Mouse (Mus musculus) forebrain, embryonic 16.5 days (tissue): ENCODE measurements around the gene N4bp2l2. TPM values are rescaled to one million over a fixed set of nuclear protein-coding genes. Genes with fewer than 3 reads are reported as not detected.

Experiments used
- ATAC-seq: fragments of 200-750 bp; cut with Nextera tagmentation; 2 replicates; pipeline ENCODE4 v1.8.0; 2017; ENCODE audit warnings: mild to moderate bottlenecking, moderate library complexity
- H3K27ac ChIP-seq: fragments of 300-500 bp; sonication (generic); 2 replicates; pipeline ENCODE4 v1.5.1; 2014; ENCODE audit warnings: low read length, control low read depth
- H3K27me3 ChIP-seq: fragments of 300-500 bp; sonication (generic); replicated peaks from 2 replicates; pipeline ENCODE4 v1.6.1; 2014; ENCODE audit warnings: low read length; ENCODE audit not compliant: control insufficient read depth, insufficient read depth
- H3K36me3 ChIP-seq: fragments of 300-500 bp; sonication (generic); 2 replicates; pipeline ENCODE4 v1.6.1; 2014; ENCODE audit not compliant: control insufficient read depth, insufficient read depth
- H3K4me1 ChIP-seq: fragments of 300-500 bp; sonication (generic); replicated peaks from 2 replicates; pipeline ENCODE4 v1.6.1; 2014; ENCODE audit warnings: low read length; ENCODE audit not compliant: control insufficient read depth, insufficient read depth
- H3K4me2 ChIP-seq: fragments of 300-500 bp; sonication (generic); 2 replicates; pipeline ENCODE4 v1.6.1; 2014; ENCODE audit warnings: mild to moderate bottlenecking, low read length, control low read depth
- H3K4me3 ChIP-seq: fragments of 300-500 bp; sonication (generic); replicated peaks from 2 replicates; pipeline ENCODE4 v1.5.1; 2014; ENCODE audit warnings: mild to moderate bottlenecking, low read length, control low read depth
- H3K9ac ChIP-seq: fragments of 300-500 bp; sonication (generic); replicated peaks from 2 replicates; pipeline ENCODE4 v1.6.1; 2014; ENCODE audit warnings: low read depth, low read length, control low read depth
- H3K9me3 ChIP-seq: fragments of 300-500 bp; sonication (generic); 2 replicates; pipeline ENCODE4 v1.6.1; 2016; ENCODE audit warnings: low read length; ENCODE audit not compliant: control insufficient read depth
- WGBS: fragments of 180-500 bp; shearing (Covaris S2); extraction: QIAGEN DNeasy Blood & Tissue Kit; methylation state at CpG from one replicate; pipeline ENCODE4 v1.1.7; 2014; 5-methylcytosine and 5-hydroxymethylcytosine counted together
- polyA plus RNA-seq: library from polyadenylated mRNA; unstranded; fragments of >200 nt; fragmentation: Nextera tagmentation; extraction: Ambion mirVana; gene quantifications from 2 replicates; pipeline ENCODE4 v1.2.1, GENCODE M21; 2015

The N4bp2l2 gene
- polyA plus RNA-seq, 1 experiment from 2014 or later: 28.9 TPM

DNA sequence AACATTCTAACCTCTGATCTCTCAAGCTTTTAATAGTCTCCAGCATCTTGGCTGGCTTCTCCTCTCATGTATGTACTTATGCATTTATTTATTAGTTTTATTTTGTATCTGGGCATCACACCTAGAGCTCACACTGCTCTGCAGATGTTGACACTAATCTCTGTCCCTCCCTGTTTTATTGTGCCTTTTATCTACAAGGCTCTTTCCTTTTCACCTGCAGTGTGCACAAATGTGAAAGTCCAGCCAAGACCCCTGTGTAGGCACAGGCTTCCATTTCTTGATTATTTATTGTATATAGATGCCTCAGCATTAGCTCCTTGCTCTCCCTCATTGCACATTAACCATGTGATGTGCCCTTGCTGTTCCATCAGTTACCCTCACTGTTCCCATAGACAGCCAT is 104.6 kb downstream of the N4bp2l2 start:
- H3K4me3 ChIP-seq: no peak overlapping the region

GRCm38 (mm10) chr5:150560851-150561250 is 105.1 kb downstream of the N4bp2l2 start:
- Histone ChIP-seq H3K4me2 (no peak overlapping the region), H3K4me3 (no peak overlapping the region), H3K36me3 (0 out of 2 replicates have a peak, but pooled peaks cover 2% of the 10 kb centered on the region), H3K27me3 (no peaks in the 10 kb centered on the region), H3K9me3 (no peaks in the 10 kb centered on the region), H3K4me1 (no peaks in the 10 kb centered on the region), H3K9ac (no peak overlapping the region), H3K27ac (no peak overlapping the region)
- 97% methylated on average over 5 of the region's 5 CpGs for WGBS
- no peak for ATAC-seq

More for the DNA sequence above, 104.6 kb downstream of the N4bp2l2 start:
- H3K9ac ChIP-seq: no peak overlapping the region
- no peaks in the 10 kb centered on the region for H3K9me3 ChIP-seq
- ATAC-seq: no peak
- H3K4me1 ChIP-seq: no peaks in the 10 kb centered on the region
- H3K4me2 ChIP-seq: no peak overlapping the region
- H3K27ac ChIP-seq: no peak overlapping the region
- no peaks in the 10 kb centered on the region for H3K27me3 ChIP-seq
- 0 out of 2 replicates have a peak, but pooled peaks cover 2% of the 10 kb centered on the region for H3K36me3 ChIP-seq

GRCm38 (mm10) chr5:150559519-150560103 is 106.4 kb downstream of the N4bp2l2 start:
- Histone ChIP-seq H3K4me1 (no peaks in the 10 kb centered on the region), H3K4me2 (no peak overlapping the region), H3K36me3 (peaks cover 2% of the 10 kb centered on the region; the same call in 1 of the 2 replicates), H3K9me3 (no peaks in the 10 kb centered on the region), H3K27me3 (no peaks in the 10 kb centered on the region), H3K4me3 (no peak overlapping the region), H3K27ac (no peak overlapping the region), H3K9ac (no peak overlapping the region)
- WGBS: 96% methylated on average over 6 of the region's 6 CpGs
- ATAC-seq: no peak

Other genes starting within 250 kb of the N4bp2l2 start
- not detected in 2 replicates for gene Zar1l, start 148.0 kb downstream of the N4bp2l2 start, polyA plus RNA-seq
- 11.3 and 16.5 TPM in 2 replicates for gene Brca2, start 143.6 kb downstream of the N4bp2l2 start, polyA plus RNA-seq
- 12.3 and 12.9 TPM in 2 replicates for gene N4bp2l1, start 69.0 kb downstream of the N4bp2l2 start, polyA plus RNA-seq
- 32.3 TPM in 2 replicates for gene Pds5b, start 7.6 kb upstream of the N4bp2l2 start, polyA plus RNA-seq